Mouse (Mus musculus): Measurements from ENCODE around the gene Zmiz1. TPM values are rescaled to one million over a fixed set of nuclear protein-coding genes. Genes with fewer than 3 reads are reported as not detected.

Gene Zmiz1
- polyA plus RNA-seq, 1 experiment, result 27.3 TPM

GRCm38 (mm10) chr14:25504241-25504640, 45.3 kb downstream of the Zmiz1 start:
- Histone ChIP-seq H3K4me3 (ENCODE audit: insufficient read depth, poor library complexity, severe bottlenecking) (no peak overlapping the region), H3K27me3 (ENCODE audit: control insufficient read depth, insufficient read depth, insufficient read length) (no peaks in the 10 kb centered on the region), H3K79me2 (ENCODE audit: control insufficient read depth, insufficient read depth) (peaks cover 95% of the 10 kb centered on the region), H3ac (ENCODE audit: control insufficient read depth, insufficient read length, low read depth) (no peak overlapping the region), H3K79me3 (ENCODE audit: low read depth) (peaks cover 63% of the 10 kb centered on the region), H3K36me3 (ENCODE audit: control insufficient read depth, insufficient read depth) (peaks cover 47% of the 10 kb centered on the region)
- TF ChIP-seq MYOG (IDR thresholded peaks at IDR 0.05; ENCODE audit: control insufficient read depth, extremely low read depth, insufficient read length) (no peak), MYOD1 (IDR thresholded peaks at IDR 0.05; ENCODE audit: control insufficient read depth, insufficient read length, low read depth) (no peak), CTCF (IDR thresholded peaks at IDR 0.05; ENCODE audit: control insufficient read depth, insufficient read depth, insufficient read length) (no peak), USF1 (IDR thresholded peaks at IDR 0.05; ENCODE audit: low read depth) (no peak), FOSL1 (IDR thresholded peaks at IDR 0.05; ENCODE audit: insufficient read depth, low read length, poor library complexity, severe bottlenecking) (no peak), MAX (IDR thresholded peaks at IDR 0.05) (no peak), CEBPB (IDR thresholded peaks at IDR 0.05; ENCODE audit: low read depth) (no peak)

- peak; percentile 59 for TF ChIP-seq CEBPB (IDR thresholded peaks at IDR 0.05; ENCODE audit: low read depth)
- peak; percentile 74 for TF ChIP-seq MAX (IDR thresholded peaks at IDR 0.05)
- no peak for TF ChIP-seq MYOD1 (IDR thresholded peaks at IDR 0.05; ENCODE audit: control insufficient read depth, insufficient read length, low read depth)
- no peak for TF ChIP-seq USF1 (IDR thresholded peaks at IDR 0.05; ENCODE audit: low read depth)
- TF ChIP-seq CTCF (IDR thresholded peaks at IDR 0.05; ENCODE audit: control insufficient read depth, insufficient read depth, insufficient read length), result no peak
- no peak overlapping the region for H3ac ChIP-seq (ENCODE audit: control insufficient read depth, insufficient read length, low read depth)
- H3K79me3 ChIP-seq (ENCODE audit: low read depth), result peaks cover 60% of the 10 kb centered on the region
- no peak overlapping the region for H3K4me3 ChIP-seq (ENCODE audit: insufficient read depth, poor library complexity, severe bottlenecking)
- no peaks in the 10 kb centered on the region for H3K27me3 ChIP-seq (ENCODE audit: control insufficient read depth, insufficient read depth, insufficient read length)
- peaks cover 95% of the 10 kb centered on the region for H3K79me2 ChIP-seq (ENCODE audit: control insufficient read depth, insufficient read depth)
- H3K36me3 ChIP-seq (ENCODE audit: control insufficient read depth, insufficient read depth), result peaks cover 49% of the 10 kb centered on the region
These were observed 46.3 kb downstream of the Zmiz1 start for GRCm38 (mm10) chr14:25505201-25505671.

- TF ChIP-seq MYOG (IDR thresholded peaks at IDR 0.05; ENCODE audit: control insufficient read depth, extremely low read depth, insufficient read length) (no peak), CTCF (IDR thresholded peaks at IDR 0.05; ENCODE audit: control insufficient read depth, insufficient read depth, insufficient read length) (no peak), CEBPB (IDR thresholded peaks at IDR 0.05; ENCODE audit: low read depth) (no peak), USF1 (IDR thresholded peaks at IDR 0.05; ENCODE audit: low read depth) (no peak), MAX (IDR thresholded peaks at IDR 0.05) (no peak), FOSL1 (IDR thresholded peaks at IDR 0.05; ENCODE audit: insufficient read depth, low read length, poor library complexity, severe bottlenecking) (no peak), MYOD1 (IDR thresholded peaks at IDR 0.05; ENCODE audit: control insufficient read depth, insufficient read length, low read depth) (no peak)
- peaks cover 95% of the 10 kb centered on the region for H3K79me2 ChIP-seq (ENCODE audit: control insufficient read depth, insufficient read depth)
- no peak overlapping the region for H3ac ChIP-seq (ENCODE audit: control insufficient read depth, insufficient read length, low read depth)
- H3K36me3 ChIP-seq (ENCODE audit: control insufficient read depth, insufficient read depth), result peaks cover 45% of the 10 kb centered on the region
- no peaks in the 10 kb centered on the region for H3K27me3 ChIP-seq (ENCODE audit: control insufficient read depth, insufficient read depth, insufficient read length)
- peaks cover 50% of the 10 kb centered on the region for H3K79me3 ChIP-seq (ENCODE audit: low read depth)
- no peak overlapping the region for H3K4me3 ChIP-seq (ENCODE audit: insufficient read depth, poor library complexity, severe bottlenecking)
These were observed 49.2 kb downstream of the Zmiz1 start for GRCm38 (mm10) chr14:25508111-25508756.

- peaks cover 50% of the 10 kb centered on the region for H3K79me3 ChIP-seq (ENCODE audit: low read depth)
- no peak for TF ChIP-seq USF1 (IDR thresholded peaks at IDR 0.05; ENCODE audit: low read depth)
- no peak for TF ChIP-seq FOSL1 (IDR thresholded peaks at IDR 0.05; ENCODE audit: insufficient read depth, low read length, poor library complexity, severe bottlenecking)
- TF ChIP-seq CEBPB (IDR thresholded peaks at IDR 0.05; ENCODE audit: low read depth), result no peak
- no peak for TF ChIP-seq MYOD1 (IDR thresholded peaks at IDR 0.05; ENCODE audit: control insufficient read depth, insufficient read length, low read depth)
- no peak for TF ChIP-seq MYOG (IDR thresholded peaks at IDR 0.05; ENCODE audit: control insufficient read depth, extremely low read depth, insufficient read length)
- no peak for TF ChIP-seq MAX (IDR thresholded peaks at IDR 0.05)
- TF ChIP-seq CTCF (IDR thresholded peaks at IDR 0.05; ENCODE audit: control insufficient read depth, insufficient read depth, insufficient read length), result no peak
- H3K36me3 ChIP-seq (ENCODE audit: control insufficient read depth, insufficient read depth), result peaks cover 40% of the 10 kb centered on the region
- H3K79me2 ChIP-seq (ENCODE audit: control insufficient read depth, insufficient read depth), result peaks cover 95% of the 10 kb centered on the region
- no peak overlapping the region for H3K4me3 ChIP-seq (ENCODE audit: insufficient read depth, poor library complexity, severe bottlenecking)
- no peaks in the 10 kb centered on the region for H3K27me3 ChIP-seq (ENCODE audit: control insufficient read depth, insufficient read depth, insufficient read length)
- H3ac ChIP-seq (ENCODE audit: control insufficient read depth, insufficient read length, low read depth), result no peak overlapping the region
These were observed 49.8 kb downstream of the Zmiz1 start for GRCm38 (mm10) chr14:25508757-25509139.

GRCm38 (mm10) chr14:25509450-25510129, 50.6 kb downstream of the Zmiz1 start:
- Histone ChIP-seq H3K36me3 (ENCODE audit: control insufficient read depth, insufficient read depth) (peaks cover 39% of the 10 kb centered on the region), H3K79me2 (ENCODE audit: control insufficient read depth, insufficient read depth) (peaks cover 99% of the 10 kb centered on the region), H3K27me3 (ENCODE audit: control insufficient read depth, insufficient read depth, insufficient read length) (no peaks in the 10 kb centered on the region), H3ac (ENCODE audit: control insufficient read depth, insufficient read length, low read depth) (no peak overlapping the region), H3K4me3 (ENCODE audit: insufficient read depth, poor library complexity, severe bottlenecking) (no peak overlapping the region), H3K79me3 (ENCODE audit: low read depth) (peaks cover 51% of the 10 kb centered on the region)
- TF ChIP-seq CEBPB (IDR thresholded peaks at IDR 0.05; ENCODE audit: low read depth) (no peak), MYOG (IDR thresholded peaks at IDR 0.05; ENCODE audit: control insufficient read depth, extremely low read depth, insufficient read length) (no peak), USF1 (IDR thresholded peaks at IDR 0.05; ENCODE audit: low read depth) (no peak)

Measured in C2C12 (cell line).